ENCODE assay signal across 10 mouse cellular contexts in the genomic region with DNA sequence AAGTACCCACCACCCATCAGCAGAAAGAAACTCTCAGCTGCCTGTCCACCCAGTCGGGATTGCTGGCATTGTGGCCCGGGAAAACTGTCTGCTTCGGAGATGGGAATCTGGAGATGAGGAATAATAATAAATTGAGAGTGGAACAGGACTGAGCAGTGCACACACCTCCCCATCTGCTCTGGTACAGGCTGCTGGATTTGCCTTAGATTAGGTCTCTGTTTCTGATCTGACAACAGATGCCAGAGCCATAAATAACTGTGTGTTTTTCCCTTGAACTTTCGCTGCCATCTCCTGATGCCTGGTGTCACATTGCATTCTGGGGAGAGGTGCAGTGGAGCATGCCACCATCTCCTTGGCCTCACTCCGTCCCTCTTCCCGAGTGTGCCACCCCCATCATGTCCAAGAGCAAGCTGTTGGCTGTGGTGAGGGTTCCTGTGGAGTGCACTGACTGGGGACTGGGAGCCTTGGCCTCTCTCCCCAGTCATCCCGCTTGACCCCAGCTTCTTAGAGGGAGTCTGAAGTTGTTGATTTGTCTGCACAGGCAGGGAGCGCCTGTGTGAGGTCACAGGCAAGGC. TPM values are rescaled to one million over a fixed set of nuclear protein-coding genes. Genes with fewer than 3 reads are reported as not detected.
DNase-seq lines count a peak whose midpoint lies in the region; ATAC-seq lines count a peak whose summit lies in the region.
"Had no signal": no experiment of that assay in that cellular context is flagged by ENCODE, and none has a peak within 500 bp of the region (broad histone marks: within the 10 kb centered on the region; RNA-seq: fewer than 3 reads in every experiment).

No protein-coding gene starts in this region.

- peak; percentile 5 to 22 for DNase-seq in kidney, postnatal 4 days
- DNase-seq in kidney, postnatal 10 days = no peak
- DNase-seq in cerebellum, adult 11 months = peak; percentile 53
- peak; percentile 57 to 58 for DNase-seq in cerebellum, postnatal 36 days
- DNase-seq in retina, embryonic 14.5 days (ENCODE audit: low spot score) = peak; percentile 51
- DNase-seq in spleen, postnatal 10 days (ENCODE audit: low spot score in 2 of 2) = no peak
- DNase-seq: spleen, adult 18-20 months; thymus, postnatal 14 days had no signal

- no peak for ATAC-seq in activated CD4-positive, CD25-positive, alpha-beta regulatory T cell, adult 4 months
- ATAC-seq: intestine, postnatal 0 days had no signal

RNA-seq across cellular contexts. Expression of gene Nxpe4, which starts 50.4 kb away (rescaled TPM):
- polyA plus RNA-seq in activated CD4-positive, CD25-positive, alpha-beta regulatory T cell, adult 4 months (2017; shearing (Covaris generic)) = 1 to 10 TPM in 1 of 2 experiments, under 1 TPM in 1; 0.34 to 5.5 TPM

Comparison
In these comparisons a context has a peak if more than half of its experiments do, and no peak if none do; other contexts are left out.
1. DNase-seq: peak in kidney, postnatal 4 days (2 of 2), cerebellum, adult 11 months (single experiment), cerebellum, postnatal 36 days (2 of 2) and retina, embryonic 14.5 days (single experiment); none in kidney, postnatal 10 days (single experiment) and spleen, postnatal 10 days (0 of 2).